Mouse (Mus musculus): ENCODE measurements around the gene Olfr66. TPM values are rescaled to one million over a fixed set of nuclear protein-coding genes. Genes with fewer than 3 reads are reported as not detected.

Olfr66 gene
- total RNA-seq (2012; rRNA removed) = not detected in 2 replicates
- total RNA-seq (2014; rRNA removed) = not detected in 2 replicates
- not detected in 2 replicates for polyA plus RNA-seq (2012; ENCODE audit: insufficient read length, low read depth)

DNA sequence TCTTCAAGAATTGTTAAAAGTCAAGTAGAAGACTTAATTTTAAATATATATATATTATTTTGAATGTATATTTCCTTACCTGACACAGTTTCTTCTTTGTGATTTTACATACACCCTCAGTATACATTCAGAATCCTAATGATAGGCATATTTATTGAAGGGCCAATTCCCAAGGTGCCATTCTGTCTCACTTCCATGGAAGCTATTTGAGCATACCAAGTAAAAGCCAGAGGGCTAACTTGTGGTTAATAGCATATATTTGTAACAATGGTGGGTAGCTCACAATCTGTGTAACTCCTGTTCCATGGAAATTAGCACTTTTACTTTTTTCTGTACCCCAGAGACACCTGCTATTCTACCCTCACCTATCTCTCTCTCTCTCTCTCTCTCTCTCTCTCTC is at the start of gene Olfr66:
Gene Olfr66, minus strand, starts transcription at position 101 of the 400 bp plus-strand sequence.
- no peak for DNase-seq (ENCODE audit: extremely low read depth)
- dilution Hi-C loops (cut with MboI; ENCODE audit: extremely low pct_ligation_motif_present, extremely low pct_unique_long_range_greater_than_20kb, low sequenced_read_pairs) = no loop called here
- H3K79me2 ChIP-seq (replicated peaks; ENCODE audit: control insufficient read depth, extremely low read depth, insufficient read depth, poor library complexity, severe bottlenecking) = no peaks in the 10 kb centered on the region
- TF ChIP-seq MEF2A (IDR thresholded peaks at IDR 0.05; ENCODE audit: borderline replicate concordance, low read depth, low read length) (no peak), ZC3H11A (IDR thresholded peaks at IDR 0.05; ENCODE audit: low read depth, low read length) (no peak), TBP (conservative IDR thresholded peaks at IDR 0.05; ENCODE audit: low read depth, low read length) (no peak), ZNF384 (IDR thresholded peaks at IDR 0.05; ENCODE audit: low read depth, low read length) (no peak), CHD1 (IDR thresholded peaks at IDR 0.05; ENCODE audit: low read depth, low read length) (no peak), RAD21 (IDR thresholded peaks at IDR 0.05; ENCODE audit: low read depth, low read length) (no peak), ZMIZ1 (IDR thresholded peaks at IDR 0.05; ENCODE audit: low read depth, low read length) (no peak), USF1 (IDR thresholded peaks at IDR 0.05; ENCODE audit: low read depth, low read length) (no peak), BHLHE40 (IDR thresholded peaks at IDR 0.05; ENCODE audit: low read depth, low read length) (no peak)
- H3K4me3 ChIP-seq (replicated peaks in 1 of 3; ENCODE audit: low read depth in 2 of 3, low read length in 2 of 3, poor library complexity in 1 of 3) = no peak within 1 kb of the TSS
- H3K9me3 ChIP-seq (replicated peaks; ENCODE audit: low read length) = no peaks in the 10 kb centered on the region
- no peak within 1 kb of the TSS for H3K9ac ChIP-seq (ENCODE audit: insufficient read depth, low read depth)
- H3K4me2 ChIP-seq (ENCODE audit: insufficient read depth, low read depth, poor library complexity, severe bottlenecking) = no peak within 1 kb of the TSS
- in situ Hi-C loops (cut with MboI; ENCODE audit: low pct_ligation_motif_present, low pct_unique_long_range_greater_than_20kb, low sequenced_read_pairs) = no loop called here
- no peaks in the 10 kb centered on the region for H3K36me3 ChIP-seq (replicated peaks in 1 of 2; ENCODE audit: control insufficient read depth in 1 of 2, insufficient read depth in 1 of 2, low read length in 1 of 2)
- no peaks in the 10 kb centered on the region for H3K4me1 ChIP-seq (ENCODE audit: control insufficient read depth in 1 of 2, insufficient read depth in 2 of 2)
- H3K27me3 ChIP-seq (replicated peaks) = no peaks in the 10 kb centered on the region
- no peak within 1 kb of the TSS for H3K27ac ChIP-seq (ENCODE audit: insufficient read depth, low read depth)

DNA sequence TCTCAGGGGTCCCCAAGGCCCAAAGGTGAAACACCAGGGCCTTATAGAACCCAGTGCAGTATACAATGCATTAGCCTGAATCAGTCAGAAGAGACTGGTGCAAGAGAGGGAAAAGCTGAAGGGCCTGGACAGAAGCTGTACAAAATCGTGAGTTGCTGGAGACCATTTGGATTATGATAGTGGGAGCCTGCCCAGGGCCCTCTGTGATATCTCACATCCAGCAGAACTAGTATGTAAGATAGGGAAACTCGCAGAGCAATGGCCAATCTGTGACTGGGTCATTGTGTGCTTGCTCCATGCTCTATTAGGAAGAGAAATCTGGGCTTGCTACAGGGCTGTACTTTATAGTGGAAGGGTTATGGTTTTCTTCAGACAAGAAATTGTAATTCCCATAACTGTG is 48.2 kb upstream of the Olfr66 start, which contains the start of gene Olfr632:
Gene Olfr632, plus strand, starts transcription at position 84 of the 400 bp plus-strand sequence.
- no peak for DNase-seq (ENCODE audit: extremely low read depth)
- no peak within 1 kb of the TSS for H3K4me3 ChIP-seq (replicated peaks in 1 of 3; ENCODE audit: low read depth in 2 of 3, low read length in 2 of 3, poor library complexity in 1 of 3)
- H3K79me2 ChIP-seq (replicated peaks; ENCODE audit: control insufficient read depth, extremely low read depth, insufficient read depth, poor library complexity, severe bottlenecking) = no peaks in the 10 kb centered on the region
- H3K9ac ChIP-seq (ENCODE audit: insufficient read depth, low read depth) = no peak within 1 kb of the TSS
- H3K4me1 ChIP-seq (ENCODE audit: control insufficient read depth in 1 of 2, insufficient read depth in 2 of 2) = no peaks in the 10 kb centered on the region
- in situ Hi-C loops (cut with MboI; ENCODE audit: low pct_ligation_motif_present, low pct_unique_long_range_greater_than_20kb, low sequenced_read_pairs) = no loop called here
- no peak within 1 kb of the TSS for H3K27ac ChIP-seq (ENCODE audit: insufficient read depth, low read depth)
- dilution Hi-C loops (cut with MboI; ENCODE audit: extremely low pct_ligation_motif_present, extremely low pct_unique_long_range_greater_than_20kb, low sequenced_read_pairs) = no loop called here
- H3K27me3 ChIP-seq (replicated peaks) = no peaks in the 10 kb centered on the region
- no peaks in the 10 kb centered on the region for H3K9me3 ChIP-seq (replicated peaks; ENCODE audit: low read length)
- no peak within 1 kb of the TSS for H3K4me2 ChIP-seq (ENCODE audit: insufficient read depth, low read depth, poor library complexity, severe bottlenecking)
- no peaks in the 10 kb centered on the region for H3K36me3 ChIP-seq (replicated peaks in 1 of 2; ENCODE audit: control insufficient read depth in 1 of 2, insufficient read depth in 1 of 2, low read length in 1 of 2)
- TF ChIP-seq RAD21 (IDR thresholded peaks at IDR 0.05; ENCODE audit: low read depth, low read length) (no peak), HCFC1 (IDR thresholded peaks at IDR 0.05; ENCODE audit: low read depth, low read length) (no peak), NRF1 (IDR thresholded peaks at IDR 0.05; ENCODE audit: low read depth, low read length) (no peak), JUN (IDR thresholded peaks at IDR 0.05; ENCODE audit: insufficient read depth, low read depth, low read length) (no peak), UBTF (IDR thresholded peaks at IDR 0.05; ENCODE audit: low read depth, low read length) (no peak), CTCF (conservative IDR thresholded peaks at IDR 0.05 in 1 of 2, IDR thresholded peaks at IDR 0.05 in 1 of 2; ENCODE audit: low read depth in 2 of 2, low read length in 2 of 2) (no peak), CHD2 (IDR thresholded peaks at IDR 0.05; ENCODE audit: low read length) (no peak), ELF1 (IDR thresholded peaks at IDR 0.05; ENCODE audit: low read depth, low read length) (no peak), RCOR1 (conservative IDR thresholded peaks at IDR 0.05; ENCODE audit: low read depth, low read length) (no peak), USF1 (IDR thresholded peaks at IDR 0.05; ENCODE audit: low read depth, low read length) (no peak)
